Mouse (Mus musculus) forebrain, embryonic 15.5 days (tissue): Measurements from ENCODE around the gene Tmem59l. TPM values are rescaled to one million over a fixed set of nuclear protein-coding genes. Genes with fewer than 3 reads are reported as not detected.
"Not testable (repeated sequence)": the region's sequence is repeated elsewhere in the genome, so short reads cannot be mapped to it uniquely, and the experiment has no call there.

Source experiments
- ATAC-seq: fragments of 200-750 bp; cut with Nextera tagmentation; replicated peaks from 2 replicates; pipeline ENCODE4 v1.8.0; 2017; ENCODE audit warnings: mild to moderate bottlenecking, moderate TSS enrichment, moderate library complexity
- H3K27ac ChIP-seq: fragments of 300-500 bp; sonication (generic); replicated peaks from 2 replicates; pipeline ENCODE4 v1.5.1; 2015; ENCODE audit warnings: mild to moderate bottlenecking, inconsistent platforms
- H3K27me3 ChIP-seq: fragments of 300-500 bp; sonication (generic); 2 replicates; pipeline ENCODE4 v1.6.1; 2015; ENCODE audit warnings: inconsistent platforms
- H3K36me3 ChIP-seq: fragments of 300-500 bp; sonication (generic); 2 replicates; pipeline ENCODE4 v1.6.1; 2015; ENCODE audit warnings: mild to moderate bottlenecking, inconsistent platforms
- H3K4me1 ChIP-seq: fragments of 300-500 bp; sonication (generic); 2 replicates; pipeline ENCODE4 v1.6.1; 2015; ENCODE audit warnings: inconsistent platforms
- H3K4me2 ChIP-seq: fragments of 300-500 bp; sonication (generic); replicated peaks from 2 replicates; pipeline ENCODE4 v1.6.1; 2015; ENCODE audit warnings: mild to moderate bottlenecking, inconsistent platforms
- H3K4me3 ChIP-seq: fragments of 300-500 bp; sonication (generic); 2 replicates; pipeline ENCODE4 v1.5.1; 2015; ENCODE audit warnings: mild to moderate bottlenecking, inconsistent platforms
- H3K9ac ChIP-seq: fragments of 300-500 bp; sonication (generic); replicated peaks from 2 replicates; pipeline ENCODE4 v1.6.1; 2015; ENCODE audit warnings: mild to moderate bottlenecking, inconsistent platforms
- H3K9me3 ChIP-seq: fragments of 300-500 bp; sonication (generic); 2 replicates; pipeline ENCODE4 v1.6.1; 2016; ENCODE audit warnings: inconsistent platforms
- WGBS: fragments of 180-500 bp; shearing (Covaris S2); methylation state at CpG from one replicate; pipeline ENCODE4 v1.1.7; 2015; ENCODE audit warnings: mixed read lengths; 5-methylcytosine and 5-hydroxymethylcytosine counted together
- polyA plus RNA-seq: library from polyadenylated mRNA; unstranded; fragments of >200 nt; fragmentation: Nextera tagmentation; extraction: Ambion mirVana; gene quantifications from 2 replicates; pipeline ENCODE4 v1.2.1, GENCODE M21; 2015

The Tmem59l gene
- polyA plus RNA-seq, 1 experiment from 2014 or later = 75.0 TPM

GRCm38 (mm10) chr8:70519606-70520005 is 32.4 kb upstream of the Tmem59l start:
- 66% methylated on average over 2 of the region's 2 CpGs for whole genome bisulfite sequencing
- Histone ChIP-seq H3K4me1 (peaks cover 14% of the 10 kb centered on the region), H3K4me3 (no peak overlapping the region), H3K27me3 (no peaks in the 10 kb centered on the region), H3K9ac (no peak overlapping the region), H3K27ac (no peak overlapping the region), H3K4me2 (no peak overlapping the region), H3K36me3 (peaks cover 11% of the 10 kb centered on the region), H3K9me3 (no peaks in the 10 kb centered on the region)
- no peak for ATAC-seq

- H3K4me3 ChIP-seq = no peak overlapping the region
- no peaks in the 10 kb centered on the region for H3K27me3 ChIP-seq
- peaks cover 14% of the 10 kb centered on the region for H3K36me3 ChIP-seq
- no peak overlapping the region for H3K27ac ChIP-seq
- ATAC-seq = no peak
- peaks cover 14% of the 10 kb centered on the region for H3K4me1 ChIP-seq
- no peak overlapping the region for H3K4me2 ChIP-seq
- no peak overlapping the region for H3K9ac ChIP-seq
- 96% methylated on average over 6 of the region's 6 CpGs for WGBS
- H3K9me3 ChIP-seq = no peaks in the 10 kb centered on the region
These were observed 31.9 kb upstream of the Tmem59l start for GRCm38 (mm10) chr8:70519043-70519442.

- Histone ChIP-seq H3K36me3 (peaks cover 19% of the 10 kb centered on the region), H3K4me3 (no peak overlapping the region), H3K4me2 (no peak overlapping the region), H3K4me1 (peaks cover 11% of the 10 kb centered on the region), H3K9ac (no peak overlapping the region), H3K27me3 (no peaks in the 10 kb centered on the region), H3K9me3 (no peaks in the 10 kb centered on the region), H3K27ac (no peak overlapping the region)
- no peak for ATAC-seq
- 75% methylated on average over 10 of the region's 10 CpGs for WGBS
These were observed 30.9 kb upstream of the Tmem59l start for GRCm38 (mm10) chr8:70517940-70518643.

DNA sequence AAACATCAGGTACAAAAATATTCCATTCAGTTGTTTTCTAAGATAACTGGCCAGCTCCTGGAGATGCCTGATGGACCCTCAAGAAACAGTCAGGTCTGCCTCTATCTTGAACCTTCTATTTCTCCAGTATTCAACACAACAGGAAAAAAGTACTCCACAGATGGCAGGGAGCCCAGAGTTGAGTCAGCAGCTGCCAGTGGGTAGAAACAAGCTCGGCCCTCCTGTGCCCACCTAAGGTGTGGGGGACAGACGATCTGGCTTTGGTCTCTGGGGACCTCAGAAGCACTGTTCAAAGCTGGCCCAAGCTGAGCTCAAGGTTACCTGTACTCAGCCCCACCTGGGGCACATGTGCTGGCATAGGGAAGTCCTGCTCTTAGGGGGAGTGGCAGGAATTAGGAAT is 26.3 kb upstream of the Tmem59l start:
- H3K36me3 ChIP-seq = peaks cover 24% of the 10 kb centered on the region
- H3K9ac ChIP-seq = no peak overlapping the region
- no peak overlapping the region for H3K27ac ChIP-seq
- H3K4me1 ChIP-seq = peaks cover 18% of the 10 kb centered on the region
- H3K4me3 ChIP-seq = no peak overlapping the region
- H3K27me3 ChIP-seq = no peaks in the 10 kb centered on the region
- H3K4me2 ChIP-seq = no peak overlapping the region
- no peak for ATAC-seq
- H3K9me3 ChIP-seq = no peaks in the 10 kb centered on the region
- WGBS = 49% methylated on average over 2 of the region's 2 CpGs

DNA sequence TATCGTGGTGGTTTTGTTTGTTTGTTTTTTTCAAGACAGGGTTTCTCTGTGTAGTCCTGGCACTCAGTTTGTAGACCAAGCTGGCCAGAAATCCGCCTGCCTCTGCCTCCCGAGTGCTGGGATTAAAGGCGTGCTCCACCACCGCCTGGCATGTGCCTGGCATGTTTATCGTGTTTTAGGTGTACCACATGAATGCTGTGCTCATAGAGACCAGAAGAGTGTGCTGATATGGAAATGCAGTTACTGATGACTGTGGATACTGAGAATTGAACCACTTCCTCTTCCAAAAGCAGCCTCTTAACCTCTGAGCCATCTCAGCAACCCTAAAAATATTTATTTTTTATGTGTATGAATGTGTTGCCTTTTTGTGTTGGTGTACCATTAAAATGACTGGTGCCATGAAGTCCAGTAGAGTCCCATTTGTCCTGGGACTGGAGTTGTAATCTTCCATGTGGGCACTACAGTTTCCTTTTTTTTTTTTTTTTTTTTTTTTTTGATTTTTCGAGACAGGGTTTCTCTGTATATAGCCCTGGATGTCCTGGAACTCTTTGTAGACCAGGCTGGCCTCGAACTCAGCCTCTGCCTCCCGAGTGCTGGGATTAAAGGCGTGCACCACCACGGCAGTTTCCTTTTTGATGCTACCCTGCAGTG is 25.2 kb upstream of the Tmem59l start:
- H3K27me3 ChIP-seq = no peaks in the 10 kb centered on the region
- no peaks in the 10 kb centered on the region for H3K9me3 ChIP-seq
- H3K4me1 ChIP-seq = peaks cover 20% of the 10 kb centered on the region
- WGBS = 95% methylated on average over 11 of the region's 11 CpGs
- no peak overlapping the region for H3K4me3 ChIP-seq
- peaks cover 28% of the 10 kb centered on the region for H3K36me3 ChIP-seq
- no peak overlapping the region for H3K4me2 ChIP-seq
- no peak overlapping the region for H3K27ac ChIP-seq
- H3K9ac ChIP-seq = no peak overlapping the region
- no peak for ATAC-seq

DNA sequence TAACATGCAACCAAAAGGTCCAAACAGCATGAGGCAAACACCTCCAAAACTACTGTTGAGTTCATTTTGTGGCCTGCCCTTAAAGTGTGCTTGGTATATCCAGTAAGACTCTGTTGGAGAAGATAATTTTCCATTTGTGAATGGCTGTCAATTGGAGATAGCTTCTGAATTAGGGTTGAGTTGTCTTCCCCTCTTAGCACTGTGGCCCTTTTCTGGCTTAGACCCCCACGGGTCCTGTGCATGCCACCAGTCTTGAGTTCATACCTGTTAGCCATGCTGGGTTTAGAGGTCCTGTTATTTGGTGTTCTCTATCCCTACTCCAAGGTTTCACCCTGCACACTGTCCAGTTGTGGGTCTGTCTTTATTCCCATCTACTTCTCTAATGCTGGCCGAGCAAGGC is 24.6 kb upstream of the Tmem59l start:
- Histone ChIP-seq H3K9ac (no peak overlapping the region), H3K4me3 (no peak overlapping the region), H3K36me3 (peaks cover 34% of the 10 kb centered on the region), H3K4me2 (no peak overlapping the region), H3K27me3 (no peaks in the 10 kb centered on the region), H3K27ac (no peak overlapping the region), H3K9me3 (no peaks in the 10 kb centered on the region), H3K4me1 (peaks cover 23% of the 10 kb centered on the region)
- 100% methylated on average over 2 of the region's 2 CpGs for WGBS
- no peak for ATAC-seq

- Histone ChIP-seq H3K9ac (peak overlapping the region; percentile 89; the same call in 1 of the 2 replicates), H3K27ac (peak overlapping the region; percentile 99; the same call in 1 of the 2 replicates), H3K36me3 (peaks cover 29% of the 10 kb centered on the region), H3K4me3 (peak overlapping the region; percentile 84), H3K4me2 (peak overlapping the region; percentile 97), H3K4me1 (peaks cover 25% of the 10 kb centered on the region)
- H3K27me3 ChIP-seq, ATAC-seq, H3K9me3 ChIP-seq: not testable (repeated sequence)
- 85% methylated on average over 6 of the region's 6 CpGs for WGBS
These were observed 24.0 kb upstream of the Tmem59l start for GRCm38 (mm10) chr8:70511174-70511573.

DNA sequence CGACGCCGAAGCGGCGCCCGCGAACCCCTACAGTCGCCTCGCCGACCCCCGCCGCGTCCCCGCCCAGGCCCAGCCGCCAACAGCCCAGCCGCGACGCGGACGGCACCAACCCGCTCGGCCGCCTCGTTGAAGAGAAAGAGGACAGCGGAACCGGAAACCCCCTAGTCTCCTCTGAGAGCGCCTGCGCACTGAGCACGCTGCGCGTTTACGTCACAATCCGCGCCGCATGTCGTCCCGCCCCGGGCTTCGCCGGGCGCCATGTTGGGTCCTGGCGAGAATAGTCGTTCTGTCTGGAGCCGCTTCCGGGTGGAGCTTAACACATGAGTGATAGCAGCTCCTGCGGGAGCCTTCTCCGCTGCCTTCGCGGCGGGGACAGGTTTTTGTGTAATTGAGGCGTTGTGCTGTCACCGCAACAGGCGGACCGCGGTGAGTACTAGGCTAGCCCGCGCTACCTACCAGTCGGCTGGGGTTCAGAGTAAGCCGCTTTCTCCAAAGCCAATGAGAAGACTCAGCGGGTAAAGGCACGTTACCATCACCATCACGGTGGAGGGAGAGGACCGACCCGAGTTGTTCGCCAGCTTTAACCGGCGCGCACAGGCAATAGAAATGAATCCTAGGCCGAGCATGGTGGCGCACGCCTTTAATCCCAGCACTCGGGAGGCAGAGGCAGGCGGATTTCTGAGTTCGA is 23.2 kb upstream of the Tmem59l start, which contains the start of gene Uba52:
Gene Uba52, minus strand, starts transcription at position 574 of the 688 bp plus-strand sequence.
- Histone ChIP-seq H3K4me1 (peaks cover 32% of the 10 kb centered on the region), H3K27me3 (no peaks in the 10 kb centered on the region), H3K36me3 (peaks cover 28% of the 10 kb centered on the region), H3K27ac (peak within 1 kb of the TSS; percentile 99), H3K4me2 (peak within 1 kb of the TSS; percentile 97), H3K9me3 (no peaks in the 10 kb centered on the region), H3K9ac (peak within 1 kb of the TSS; percentile 89), H3K4me3 (peak within 1 kb of the TSS; percentile 84)
- WGBS = 1% methylated on average over 74 of the region's 74 CpGs
- peak; percentile 88 for ATAC-seq

DNA sequence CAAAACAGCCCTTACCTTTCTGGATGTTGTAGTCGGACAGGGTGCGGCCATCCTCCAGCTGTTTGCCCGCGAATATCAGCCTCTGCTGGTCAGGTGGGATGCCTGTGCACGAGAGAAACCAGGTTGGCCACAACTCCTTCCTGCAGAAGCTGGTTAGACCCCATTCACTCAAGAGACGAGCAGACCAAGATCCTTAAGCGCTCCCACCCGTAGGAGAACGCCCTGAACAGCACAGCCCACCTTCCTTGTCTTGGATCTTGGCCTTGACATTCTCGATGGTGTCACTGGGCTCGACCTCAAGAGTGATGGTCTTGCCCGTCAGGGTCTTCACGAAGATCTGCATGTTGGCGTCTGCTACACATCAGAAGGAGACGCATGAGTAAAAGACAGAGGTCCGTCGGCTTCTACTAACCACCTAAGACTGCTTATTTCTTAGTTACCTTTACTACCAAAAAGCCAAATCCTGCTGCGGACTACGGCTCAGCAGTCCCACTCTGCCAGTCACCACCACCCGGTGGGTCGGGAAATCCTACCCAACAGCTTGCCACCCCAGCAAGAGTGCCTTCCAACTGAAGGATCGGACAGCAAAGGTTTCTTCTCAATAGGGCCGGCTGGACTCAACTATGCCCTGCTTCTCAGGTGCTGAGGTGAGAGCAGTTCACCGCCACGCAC is 22.3 kb upstream of the Tmem59l start:
- H3K4me3 ChIP-seq = peak overlapping the region; percentile 84
- 16% methylated on average over 25 of the region's 25 CpGs for WGBS
- H3K9me3 ChIP-seq = no peaks in the 10 kb centered on the region
- peaks cover 41% of the 10 kb centered on the region for H3K4me1 ChIP-seq
- no peak for ATAC-seq
- H3K4me2 ChIP-seq = peak overlapping the region; percentile 97
- H3K9ac ChIP-seq = peak overlapping the region; percentile 89
- H3K36me3 ChIP-seq = peaks cover 28% of the 10 kb centered on the region
- peak overlapping the region; percentile 99; the same call in 1 of the 2 replicates for H3K27ac ChIP-seq
- H3K27me3 ChIP-seq = no peaks in the 10 kb centered on the region

DNA sequence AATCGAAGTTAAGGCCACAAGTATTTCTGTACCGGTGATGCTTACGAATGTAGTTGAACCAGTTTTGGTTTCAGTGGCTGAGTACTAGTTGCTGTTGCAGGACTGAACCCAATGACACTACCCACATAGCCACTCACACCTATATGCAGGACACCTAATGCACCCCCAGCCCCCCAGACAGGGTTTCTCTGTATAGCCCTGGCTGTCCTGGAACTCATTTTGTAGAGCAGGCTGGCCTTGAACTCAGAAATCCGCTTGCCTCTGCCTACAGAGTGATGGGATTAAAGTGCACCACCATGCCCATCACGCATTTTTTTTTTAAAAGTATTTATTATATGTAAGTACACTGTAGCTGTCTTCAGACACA is 19.9 kb upstream of the Tmem59l start:
- H3K4me3 ChIP-seq = peak overlapping the region; percentile 92; the same call in 1 of the 2 replicates
- H3K9ac ChIP-seq = peak overlapping the region; percentile 98; the same call in 1 of the 2 replicates
- H3K36me3 ChIP-seq = peaks cover 19% of the 10 kb centered on the region
- no peaks in the 10 kb centered on the region for H3K9me3 ChIP-seq
- no peak for ATAC-seq
- peaks cover 11% of the 10 kb centered on the region for H3K27me3 ChIP-seq
- peaks cover 56% of the 10 kb centered on the region for H3K4me1 ChIP-seq
- H3K27ac ChIP-seq = peak overlapping the region; percentile 96; the same call in 1 of the 2 replicates
- H3K4me2 ChIP-seq = no peak overlapping the region; the same call in 1 of the 2 replicates
- WGBS = 58% methylated on average over 5 of the region's 5 CpGs

GRCm38 (mm10) chr8:70506328-70507026 is 19.3 kb upstream of the Tmem59l start, which contains the start of gene Rex1bd:
Gene Rex1bd (minus strand): TSS chr8:70506752.
- WGBS = 3% methylated on average over 40 of the region's 40 CpGs

More at GRCm38 (mm10) chr8:70506328-70507026, 19.3 kb upstream of the Tmem59l start, which contains the start of gene Rex1bd:
- peak within 1 kb of the TSS; percentile 96 for H3K27ac ChIP-seq
- peaks cover 19% of the 10 kb centered on the region for H3K36me3 ChIP-seq
- H3K4me1 ChIP-seq = peaks cover 62% of the 10 kb centered on the region
- peak within 1 kb of the TSS; percentile 98 for H3K9ac ChIP-seq
- H3K27me3 ChIP-seq = peaks cover 16% of the 10 kb centered on the region
- H3K9me3 ChIP-seq = no peaks in the 10 kb centered on the region
- H3K4me2 ChIP-seq = peak within 1 kb of the TSS; percentile 69
- peak within 1 kb of the TSS; percentile 92 for H3K4me3 ChIP-seq
- peak; percentile 85 for ATAC-seq
